In the genomic region with DNA sequence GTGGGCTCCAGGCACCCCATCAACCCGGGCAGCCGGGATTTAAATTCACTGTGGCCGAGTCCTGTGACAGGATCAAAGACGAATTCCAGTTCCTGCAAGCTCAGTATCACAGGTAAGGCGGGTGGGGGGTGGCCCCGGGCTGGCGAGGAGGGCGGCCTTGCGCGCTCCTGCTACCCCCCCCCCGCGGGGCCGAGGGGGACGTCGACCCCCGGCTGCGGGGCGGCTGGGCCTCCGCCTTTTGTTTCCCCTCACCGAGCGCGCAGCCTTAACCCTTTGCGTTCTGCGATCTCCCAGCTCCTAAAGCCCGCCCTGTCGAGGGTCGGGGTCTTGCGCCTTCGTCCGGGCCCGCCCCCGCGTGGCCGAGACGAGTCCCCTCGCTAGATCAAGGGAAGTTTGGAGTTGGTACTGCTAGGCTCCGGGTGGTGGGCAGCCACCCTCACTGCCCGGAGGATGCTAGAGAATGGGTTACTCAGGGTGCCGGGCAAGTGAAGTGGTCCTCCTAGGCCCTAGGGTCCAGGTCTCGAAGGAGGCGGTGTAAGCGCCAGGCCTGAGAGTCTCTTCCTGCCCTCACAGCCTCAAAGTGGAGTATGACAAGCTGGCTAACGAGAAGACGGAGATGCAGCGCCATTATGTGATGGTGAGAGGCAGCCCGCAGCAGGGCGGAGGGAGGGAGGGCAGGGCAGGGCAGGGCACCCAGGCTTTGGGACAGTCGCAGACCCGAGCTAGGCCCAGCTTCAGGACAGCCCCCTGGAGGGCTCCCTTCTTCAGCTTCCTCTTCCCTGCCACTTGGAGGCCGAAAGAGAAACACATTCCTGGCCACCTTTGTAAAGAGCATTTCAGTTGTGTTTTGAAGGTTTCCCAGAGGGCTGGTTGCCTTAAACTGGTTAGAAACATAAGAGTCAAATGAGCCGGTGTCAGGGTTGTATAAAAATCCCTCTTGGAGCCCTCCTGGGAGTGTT, we compare ENCODE assay signal across 8 mouse cellular contexts. TPM values are rescaled to one million over a fixed set of nuclear protein-coding genes. Genes with fewer than 3 reads are reported as not detected.
DNase-seq lines count a peak whose midpoint lies in the region; ATAC-seq and TF ChIP-seq lines count a peak whose summit lies in the region.

No protein-coding gene starts in this region.

- WGBS in kidney, postnatal 0 days, result 2% methylated on average over 51 of the region's 51 CpGs
- under 1% methylated on average over 51 of the region's 51 CpGs for WGBS in midbrain, embryonic 14.5 days

- H3K27me3 ChIP-seq in kidney, postnatal 0 days (ENCODE audit: insufficient read depth, low read length), result no peaks in the 10 kb centered on the region
- no peaks in the 10 kb centered on the region for H3K27me3 ChIP-seq in midbrain, embryonic 14.5 days (ENCODE audit: control insufficient read depth, insufficient read depth, low read length)

- ATAC-seq in kidney, postnatal 0 days (replicated peaks; ENCODE audit: low FRiP score, low read depth), result no peak
- ATAC-seq in midbrain, embryonic 14.5 days (ENCODE audit: low FRiP score, low TSS enrichment), result no peak

- H3K4me2 ChIP-seq in kidney, postnatal 0 days (ENCODE audit: low read length), result peak overlapping the region; percentile 92
- H3K4me2 ChIP-seq in midbrain, embryonic 14.5 days (ENCODE audit: low read length), result peak overlapping the region; percentile 97

- peaks cover 52% of the 10 kb centered on the region for H3K4me1 ChIP-seq in kidney, postnatal 0 days (replicated peaks; ENCODE audit: insufficient read depth, low read length)
- H3K4me1 ChIP-seq in midbrain, embryonic 14.5 days (ENCODE audit: control insufficient read depth, insufficient read depth, low read length), result peaks cover 61% of the 10 kb centered on the region

- peak; percentile 42; the same call in 1 of the 2 replicates for TF ChIP-seq CTCF in kidney, postnatal 0 days (IDR thresholded peaks at IDR 0.05; ENCODE audit: low read depth)

- H3K4me3 ChIP-seq in kidney, postnatal 0 days (replicated peaks; ENCODE audit: low read depth, low read length), result peak overlapping the region; percentile 80
- peak overlapping the region; percentile 98 for H3K4me3 ChIP-seq in midbrain, embryonic 14.5 days (replicated peaks; ENCODE audit: low read depth, low read length)

- peak; percentile 31 to 54 for DNase-seq in urinary bladder, postnatal 4 days (ENCODE audit: low spot score in 2 of 2)
- DNase-seq in urinary bladder, adult 2 months (ENCODE audit: low spot score), result no peak
- peak; percentile 66 for DNase-seq in cerebellum, adult 11-12 months
- DNase-seq in forelimb bud, embryonic 11.5 days (ENCODE audit: low read depth, low spot score), result peak; percentile 76
- peak; percentile 63 for DNase-seq in kidney, postnatal 0 days (ENCODE audit: low spot score)
- peak; percentile 84 for DNase-seq in midbrain, embryonic 14.5 days
- peak; percentile 44 to 45 for DNase-seq in thymus, postnatal 10 days (ENCODE audit: low spot score in 2 of 2)
- no peak for DNase-seq in ovary, postnatal 10 days (ENCODE audit: low spot score)

- H3K36me3 ChIP-seq in kidney, postnatal 0 days (ENCODE audit: insufficient read depth, low read length), result peaks cover 17% of the 10 kb centered on the region
- peaks cover 20% of the 10 kb centered on the region for H3K36me3 ChIP-seq in midbrain, embryonic 14.5 days (ENCODE audit: control insufficient read depth, insufficient read depth, low read length)

- peak overlapping the region; percentile 94 for H3K27ac ChIP-seq in kidney, postnatal 0 days
- H3K27ac ChIP-seq in midbrain, embryonic 14.5 days (replicated peaks; ENCODE audit: low read depth, low read length), result peak overlapping the region; percentile 95

- peak overlapping the region; percentile 94 for H3K9ac ChIP-seq in kidney, postnatal 0 days (ENCODE audit: low read depth, low read length)
- peak overlapping the region; percentile 98 for H3K9ac ChIP-seq in midbrain, embryonic 14.5 days (replicated peaks; ENCODE audit: low read length)

- no peaks in the 10 kb centered on the region for H3K9me3 ChIP-seq in kidney, postnatal 0 days (replicated peaks; ENCODE audit: low read length)
- H3K9me3 ChIP-seq in midbrain, embryonic 14.5 days (ENCODE audit: control insufficient read depth, low read length), result no peaks in the 10 kb centered on the region

RNA-seq across cellular contexts. Expression of a gene that starts 2.1 kb away (rescaled TPM):
- polyA plus RNA-seq in urinary bladder, adult 2 months (2012; rRNA removed), result 39.4 and 49.1 TPM in 2 replicates
- polyA plus RNA-seq in kidney, postnatal 0 days (2015; fragmentation: Nextera tagmentation; extraction: Ambion mirVana), result 22.0 and 22.9 TPM in 2 replicates
- polyA plus RNA-seq in midbrain, embryonic 14.5 days (2014; fragmentation: Nextera tagmentation; extraction: Ambion mirVana), result 36.4 and 43.8 TPM in 2 replicates

Comparison
In these comparisons a context has a peak if more than half of its experiments do, and no peak if none do; other contexts are left out.
1. DNase-seq: peak in urinary bladder, postnatal 4 days (2 of 2), cerebellum, adult 11-12 months (single experiment), forelimb bud, embryonic 11.5 days (single experiment), kidney, postnatal 0 days (single experiment), midbrain, embryonic 14.5 days (single experiment) and thymus, postnatal 10 days (2 of 2); none in urinary bladder, adult 2 months (single experiment) and ovary, postnatal 10 days (single experiment).